In the genomic region with DNA sequence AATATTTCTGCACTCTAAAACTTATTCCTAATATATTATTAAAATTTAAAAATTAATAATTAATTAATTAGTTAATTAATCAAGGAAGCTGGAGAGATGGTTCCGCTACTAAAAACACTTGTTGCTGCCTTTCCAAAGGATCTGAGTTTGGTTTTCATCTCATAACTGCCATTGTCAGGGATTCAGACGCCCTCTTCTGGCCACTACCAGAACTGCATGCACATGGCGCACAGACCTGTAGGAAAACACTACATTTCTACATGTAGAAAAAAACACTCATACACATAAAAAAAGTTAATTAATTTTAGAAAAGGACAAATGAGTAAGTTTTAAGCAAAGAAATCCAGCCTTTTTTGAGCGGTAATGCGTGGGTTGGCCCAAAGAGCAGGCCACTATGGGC, we compare ENCODE assay signal across 11 mouse cellular contexts. TPM values are rescaled to one million over a fixed set of nuclear protein-coding genes. Genes with fewer than 3 reads are reported as not detected.
A peak's percentile ranks its signal among the peaks of the same experiment; 100 is the strongest.
DNase-seq lines count a peak whose midpoint lies in the region; ATAC-seq and TF ChIP-seq lines count a peak whose summit lies in the region.
"Had no signal": no experiment of that assay in that cellular context is flagged by ENCODE, and none has a peak within 500 bp of the region (broad histone marks: within the 10 kb centered on the region; RNA-seq: fewer than 3 reads in every experiment).

No protein-coding gene starts in this region.

- H3K4me1 ChIP-seq in forebrain, postnatal 0 days (ENCODE audit: insufficient read depth) = no peaks in the 10 kb centered on the region
- H3K4me1 ChIP-seq in forebrain, embryonic 14.5 days (ENCODE audit: control insufficient read depth, insufficient read depth, low read length) = no peaks in the 10 kb centered on the region
- H3K4me1 ChIP-seq in lung, embryonic 14.5 days (ENCODE audit: insufficient read depth) = no peaks in the 10 kb centered on the region
- H3K4me1 ChIP-seq in ES-Bruce4 (ENCODE audit: control insufficient read depth, insufficient read depth, low read length) = no peaks in the 10 kb centered on the region
- no peaks in the 10 kb centered on the region for H3K4me1 ChIP-seq in liver, postnatal 0 days (ENCODE audit: insufficient read depth)
- no peaks in the 10 kb centered on the region for H3K4me1 ChIP-seq in hindbrain, embryonic 16.5 days (ENCODE audit: control insufficient read depth, insufficient read depth, low read depth, low read length)
- no peaks in the 10 kb centered on the region for H3K4me1 ChIP-seq in hindbrain, embryonic 11.5 days (replicated peaks; ENCODE audit: control insufficient read depth, insufficient read depth, low read length)
- H3K4me1 ChIP-seq: heart, embryonic 12.5 days had no signal

- H3K27me3 ChIP-seq in forebrain, postnatal 0 days (ENCODE audit: insufficient read depth, low read length) = no peaks in the 10 kb centered on the region
- H3K27me3 ChIP-seq in forebrain, embryonic 14.5 days (replicated peaks; ENCODE audit: control insufficient read depth, insufficient read depth, low read length) = no peaks in the 10 kb centered on the region
- no peaks in the 10 kb centered on the region for H3K27me3 ChIP-seq in lung, embryonic 14.5 days (ENCODE audit: insufficient read depth, low read length)
- no peaks in the 10 kb centered on the region for H3K27me3 ChIP-seq in ES-Bruce4 (ENCODE audit: control insufficient read depth, insufficient read depth, low read length, poor library complexity, severe bottlenecking)
- H3K27me3 ChIP-seq in liver, postnatal 0 days (ENCODE audit: insufficient read depth, low read length) = 0 out of 2 replicates have a peak, but pooled peaks cover 6% of the 10 kb centered on the region
- no peaks in the 10 kb centered on the region for H3K27me3 ChIP-seq in hindbrain, embryonic 16.5 days (replicated peaks; ENCODE audit: control insufficient read depth, insufficient read depth, low read length)
- H3K27me3 ChIP-seq in hindbrain, embryonic 11.5 days (ENCODE audit: control insufficient read depth, insufficient read depth, low read length) = no peaks in the 10 kb centered on the region
- H3K27me3 ChIP-seq: heart, embryonic 12.5 days had no signal

- no peak for TF ChIP-seq POLR2A in ES-Bruce4 (IDR thresholded peaks at IDR 0.05; ENCODE audit: insufficient read depth, low read length)

- no peak overlapping the region for H3K9ac ChIP-seq in forebrain, postnatal 0 days
- H3K9ac ChIP-seq in forebrain, embryonic 14.5 days (ENCODE audit: low read length) = no peak overlapping the region
- no peak overlapping the region for H3K9ac ChIP-seq in lung, embryonic 14.5 days
- H3K9ac ChIP-seq in ES-Bruce4 (ENCODE audit: low read depth, poor library complexity, severe bottlenecking) = no peak overlapping the region
- no peak overlapping the region for H3K9ac ChIP-seq in liver, postnatal 0 days (replicated peaks)
- H3K9ac ChIP-seq in hindbrain, embryonic 16.5 days (ENCODE audit: low read depth, low read length) = no peak overlapping the region
- H3K9ac ChIP-seq in hindbrain, embryonic 11.5 days (ENCODE audit: low read depth, low read length) = no peak overlapping the region
- H3K9ac ChIP-seq: heart, embryonic 12.5 days; hindbrain, embryonic 14.5 days had no signal

- ATAC-seq in forebrain, postnatal 0 days = no peak
- no peak for ATAC-seq in forebrain, embryonic 14.5 days
- no peak for ATAC-seq in lung, embryonic 14.5 days (ENCODE audit: insufficient read depth)
- ATAC-seq in liver, postnatal 0 days = no peak
- no peak for ATAC-seq in hindbrain, embryonic 16.5 days
- no peak for ATAC-seq in hindbrain, embryonic 11.5 days (ENCODE audit: low FRiP score)

- H3K27ac ChIP-seq in forebrain, postnatal 0 days (ENCODE audit: low read depth, low read length) = no peak overlapping the region
- H3K27ac ChIP-seq in forebrain, embryonic 14.5 days (ENCODE audit: low read depth, low read length) = no peak overlapping the region
- no peak overlapping the region for H3K27ac ChIP-seq in lung, embryonic 14.5 days (ENCODE audit: low read depth)
- H3K27ac ChIP-seq in ES-Bruce4 (ENCODE audit: insufficient read depth, low read length) = no peak overlapping the region
- no peak overlapping the region for H3K27ac ChIP-seq in liver, postnatal 0 days (ENCODE audit: low read depth)
- H3K27ac ChIP-seq in hindbrain, embryonic 16.5 days (ENCODE audit: low read depth, low read length) = no peak overlapping the region
- H3K27ac ChIP-seq in hindbrain, embryonic 11.5 days (ENCODE audit: low read depth, low read length) = no peak overlapping the region
- H3K27ac ChIP-seq: hindbrain, embryonic 14.5 days had no signal

- no peaks in the 10 kb centered on the region for H3K9me3 ChIP-seq in forebrain, postnatal 0 days (ENCODE audit: low read length)
- no peaks in the 10 kb centered on the region for H3K9me3 ChIP-seq in forebrain, embryonic 14.5 days (replicated peaks; ENCODE audit: control insufficient read depth, low read length)
- H3K9me3 ChIP-seq in lung, embryonic 14.5 days (ENCODE audit: low read depth, low read length) = no peaks in the 10 kb centered on the region
- H3K9me3 ChIP-seq in ES-Bruce4 (replicated peaks; ENCODE audit: control insufficient read depth, insufficient read depth, low read length, poor library complexity, severe bottlenecking) = no peaks in the 10 kb centered on the region
- no peaks in the 10 kb centered on the region for H3K9me3 ChIP-seq in liver, postnatal 0 days (ENCODE audit: low read length)
- H3K9me3 ChIP-seq in hindbrain, embryonic 16.5 days (ENCODE audit: control insufficient read depth, low read length) = no peaks in the 10 kb centered on the region
- no peaks in the 10 kb centered on the region for H3K9me3 ChIP-seq in hindbrain, embryonic 11.5 days (ENCODE audit: control insufficient read depth, low read length)

- no peak for DNase-seq in forebrain, postnatal 0 days
- no peak for DNase-seq in forebrain, embryonic 14.5 days (ENCODE audit: low spot score)
- DNase-seq in lung, embryonic 14.5 days = peak; percentile 4
- no peak for DNase-seq in lung, postnatal 14 days
- peak; percentile 29 for DNase-seq in liver, postnatal 0 days
- DNase-seq in hindbrain, embryonic 11.5 days (ENCODE audit: low spot score) = no peak
- DNase-seq: midbrain, embryonic 14.5 days had no signal

- TF ChIP-seq EP300 in ES-Bruce4 (IDR thresholded peaks at IDR 0.05; ENCODE audit: insufficient read depth, low read depth, low read length) = no peak
- TF ChIP-seq EP300 in liver, postnatal 0 days (IDR thresholded peaks at IDR 0.05; ENCODE audit: low read depth) = no peak

- H3K4me2 ChIP-seq in forebrain, postnatal 0 days (ENCODE audit: low read depth) = no peak overlapping the region
- no peak overlapping the region for H3K4me2 ChIP-seq in forebrain, embryonic 14.5 days (ENCODE audit: low read length)
- H3K4me2 ChIP-seq in lung, embryonic 14.5 days = no peak overlapping the region
- no peak overlapping the region for H3K4me2 ChIP-seq in liver, postnatal 0 days (ENCODE audit: low read depth, low read length)
- H3K4me2 ChIP-seq in hindbrain, embryonic 16.5 days (ENCODE audit: low read length) = no peak overlapping the region
- no peak overlapping the region for H3K4me2 ChIP-seq in hindbrain, embryonic 11.5 days (replicated peaks; ENCODE audit: low read depth, low read length)
- H3K4me2 ChIP-seq: heart, embryonic 12.5 days; hindbrain, embryonic 14.5 days had no signal

- WGBS in forebrain, postnatal 0 days = 81% methylated on average over 5 of the region's 5 CpGs
- WGBS in forebrain, embryonic 14.5 days = 80% methylated on average over 5 of the region's 5 CpGs
- WGBS in lung, embryonic 14.5 days = 83% methylated on average over 5 of the region's 5 CpGs
- WGBS in liver, postnatal 0 days (ENCODE audit: insufficient replicate concordance) = 80% methylated on average over 5 of the region's 5 CpGs
- 80% methylated on average over 5 of the region's 5 CpGs for WGBS in hindbrain, embryonic 16.5 days
- WGBS in hindbrain, embryonic 11.5 days = 79% methylated on average over 5 of the region's 5 CpGs

- H3K4me3 ChIP-seq in forebrain, postnatal 0 days (ENCODE audit: low read depth, low read length) = no peak overlapping the region
- no peak overlapping the region for H3K4me3 ChIP-seq in forebrain, embryonic 14.5 days (ENCODE audit: low read depth, low read length)
- H3K4me3 ChIP-seq in lung, embryonic 14.5 days (ENCODE audit: low read depth, low read length) = no peak overlapping the region
- H3K4me3 ChIP-seq in ES-Bruce4 (ENCODE audit: low read depth, low read length) = no peak overlapping the region
- no peak overlapping the region for H3K4me3 ChIP-seq in liver, postnatal 0 days (ENCODE audit: low read depth, low read length)
- H3K4me3 ChIP-seq in hindbrain, embryonic 16.5 days (ENCODE audit: low read length) = no peak overlapping the region
- no peak overlapping the region for H3K4me3 ChIP-seq in hindbrain, embryonic 11.5 days (ENCODE audit: low read depth, low read length)
- H3K4me3 ChIP-seq: heart, embryonic 12.5 days had no signal

- no peaks in the 10 kb centered on the region for H3K36me3 ChIP-seq in forebrain, postnatal 0 days (ENCODE audit: insufficient read depth)
- H3K36me3 ChIP-seq in forebrain, embryonic 14.5 days (ENCODE audit: control insufficient read depth, insufficient read depth, low read length) = no peaks in the 10 kb centered on the region
- H3K36me3 ChIP-seq in lung, embryonic 14.5 days (ENCODE audit: insufficient read depth) = no peaks in the 10 kb centered on the region
- H3K36me3 ChIP-seq in ES-Bruce4 (ENCODE audit: control insufficient read depth, insufficient read depth, low read length, poor library complexity, severe bottlenecking) = no peaks in the 10 kb centered on the region
- H3K36me3 ChIP-seq in liver, postnatal 0 days (replicated peaks; ENCODE audit: insufficient read depth, low read length) = no peaks in the 10 kb centered on the region
- H3K36me3 ChIP-seq in hindbrain, embryonic 16.5 days (ENCODE audit: control insufficient read depth, insufficient read depth, low read length) = no peaks in the 10 kb centered on the region
- no peaks in the 10 kb centered on the region for H3K36me3 ChIP-seq in hindbrain, embryonic 11.5 days (ENCODE audit: control insufficient read depth, insufficient read depth, low read length)
- H3K36me3 ChIP-seq: heart, embryonic 12.5 days had no signal

- TF ChIP-seq CTCF in forebrain, postnatal 0 days (IDR thresholded peaks at IDR 0.05; ENCODE audit: low read depth) = peak; percentile 21
- TF ChIP-seq CTCF in lung, embryonic 14.5 days (IDR thresholded peaks at IDR 0.05; ENCODE audit: low read depth) = peak; percentile 41
- TF ChIP-seq CTCF in ES-Bruce4 (IDR thresholded peaks at IDR 0.05; ENCODE audit: low read depth, low read length) = peak; percentile 32
- TF ChIP-seq CTCF in liver, postnatal 0 days (IDR thresholded peaks at IDR 0.05; ENCODE audit: low read depth) = peak; percentile 65

RNA-seq across cellular contexts. Expression of gene C1galt1c1, which starts 19.8 kb away (rescaled TPM):
- total RNA-seq in forebrain, postnatal 0 days (2014; rRNA removed) = 17.1 and 24.5 TPM in 2 replicates
- polyA plus RNA-seq in forebrain, postnatal 0 days (2015; fragmentation: Nextera tagmentation; extraction: Ambion mirVana) = 21.9 and 22.4 TPM in 2 replicates
- 28.5 and 29.9 TPM in 2 replicates for polyA plus RNA-seq in forebrain, embryonic 14.5 days (2014; fragmentation: Nextera tagmentation; extraction: Ambion mirVana)
- 23.3 and 24.4 TPM in 2 replicates for polyA plus RNA-seq in lung, embryonic 14.5 days (2014; fragmentation: Nextera tagmentation; extraction: Ambion mirVana)
- polyA plus RNA-seq in ES-Bruce4 (2011; ENCODE audit: insufficient read depth, insufficient read length, low read depth, missing spikeins) = 18.6 and 20.0 TPM in 2 replicates
- polyA plus RNA-seq in liver, postnatal 0 days (2015; fragmentation: Nextera tagmentation; extraction: Ambion mirVana) = 14.2 and 14.8 TPM in 2 replicates
- 32.2 and 35.3 TPM in 2 replicates for polyA plus RNA-seq in hindbrain, embryonic 16.5 days (2015; fragmentation: Nextera tagmentation; extraction: Ambion mirVana)
- 27.0 and 28.6 TPM in 2 replicates for polyA plus RNA-seq in hindbrain, embryonic 11.5 days (2014; fragmentation: Nextera tagmentation; extraction: Ambion mirVana)

RNA-seq across cellular contexts. Expression of gene Mcts1, which starts 54.3 kb away (rescaled TPM):
- 77.9 and 98.0 TPM in 2 replicates for total RNA-seq in forebrain, postnatal 0 days (2014; rRNA removed)
- 174 and 215 TPM in 2 replicates for polyA plus RNA-seq in forebrain, postnatal 0 days (2015; fragmentation: Nextera tagmentation; extraction: Ambion mirVana)
- polyA plus RNA-seq in forebrain, embryonic 14.5 days (2014; fragmentation: Nextera tagmentation; extraction: Ambion mirVana) = 160 and 162 TPM in 2 replicates
- polyA plus RNA-seq in lung, embryonic 14.5 days (2014; fragmentation: Nextera tagmentation; extraction: Ambion mirVana) = 78.2 and 82.0 TPM in 2 replicates
- 153 and 160 TPM in 2 replicates for polyA plus RNA-seq in ES-Bruce4 (2011; ENCODE audit: insufficient read depth, insufficient read length, low read depth, missing spikeins)
- polyA plus RNA-seq in liver, postnatal 0 days (2015; fragmentation: Nextera tagmentation; extraction: Ambion mirVana) = 49.6 and 50.5 TPM in 2 replicates
- 173 and 181 TPM in 2 replicates for polyA plus RNA-seq in hindbrain, embryonic 16.5 days (2015; fragmentation: Nextera tagmentation; extraction: Ambion mirVana)
- polyA plus RNA-seq in hindbrain, embryonic 11.5 days (2014; fragmentation: Nextera tagmentation; extraction: Ambion mirVana) = 117 and 125 TPM in 2 replicates

Comparison
In these comparisons a context has a peak if more than half of its experiments do, and no peak if none do; other contexts are left out.
1. DNase-seq: peak in lung, embryonic 14.5 days (single experiment) and liver, postnatal 0 days (single experiment); none in forebrain, postnatal 0 days (single experiment), forebrain, embryonic 14.5 days (single experiment), lung, postnatal 14 days (single experiment) and hindbrain, embryonic 11.5 days (single experiment).
2. Peak in every context shown above with its lines, with median percentiles within 50 percentile points of each other: CTCF ChIP-seq.